Mouse (Mus musculus) heart, adult 18-20 months (tissue): ENCODE results near the gene Sash1. TPM values are rescaled to one million over a fixed set of nuclear protein-coding genes. Genes with fewer than 3 reads are reported as not detected.
"Not testable (repeated sequence)": the region's sequence is repeated elsewhere in the genome, so short reads cannot be mapped to it uniquely, and the experiment has no call there.

ENCODE experiments used
- DNase-seq, 2 experiments: peaks; one replicate each; pipeline ENCODE4 v3.0.0; 2021 to 2022; ENCODE audit warnings: mixed read lengths in 1 of 2
- total RNA-seq, 2 experiments: library from RNA; stranded (reverse); gene quantifications; 2 replicates each; pipeline ENCODE4 v1.2.3; 2021

Gene Sash1
- total RNA-seq, 2 experiments from 2014 or later = 29.7 to 31.8 TPM

- DNase-seq = peak; percentile 66 to 70
Measured at GRCm38 (mm10) chr10:8756604-8757354, 129.1 kb downstream of the Sash1 start.

GRCm38 (mm10) chr10:8753377-8753776 lies 132.5 kb downstream of the Sash1 start:
- DNase-seq = no peak

- peak; percentile 74 to 91 for DNase-seq
Measured at GRCm38 (mm10) chr10:8752436-8752835, 133.4 kb downstream of the Sash1 start.

GRCm38 (mm10) chr10:8749537-8749936 lies 136.3 kb downstream of the Sash1 start:
- DNase-seq = no peak

GRCm38 (mm10) chr10:8747450-8748212 lies 138.2 kb downstream of the Sash1 start:
- DNase-seq = no peak

GRCm38 (mm10) chr10:8746082-8746696 lies 139.7 kb downstream of the Sash1 start:
- no peak for DNase-seq

GRCm38 (mm10) chr10:8742872-8743271 lies 143.0 kb downstream of the Sash1 start:
- peak; percentile 71 to 83 for DNase-seq

- DNase-seq = no peak
Measured at GRCm38 (mm10) chr10:8741505-8741904, 144.4 kb downstream of the Sash1 start.

GRCm38 (mm10) chr10:8740797-8741196 lies 145.1 kb downstream of the Sash1 start:
- no peak for DNase-seq

- peak; percentile 40 to 42 for DNase-seq
Measured at GRCm38 (mm10) chr10:8729387-8730337, 156.2 kb downstream of the Sash1 start.

GRCm38 (mm10) chr10:8719345-8719744 lies 166.5 kb downstream of the Sash1 start:
- no peak for DNase-seq

GRCm38 (mm10) chr10:8718831-8719230 lies 167.0 kb downstream of the Sash1 start:
- no peak for DNase-seq

GRCm38 (mm10) chr10:8717171-8717570 lies 168.7 kb downstream of the Sash1 start:
- DNase-seq = no peak

GRCm38 (mm10) chr10:8715679-8716284 lies 170.1 kb downstream of the Sash1 start:
- peak; percentile 62 to 84 for DNase-seq

- DNase-seq = not testable (repeated sequence)
Measured at GRCm38 (mm10) chr10:8696636-8697035, 189.2 kb downstream of the Sash1 start.

GRCm38 (mm10) chr10:8693996-8694500 lies 191.8 kb downstream of the Sash1 start:
- DNase-seq = no peak

- no peak for DNase-seq
Measured at GRCm38 (mm10) chr10:8693561-8693960, 192.3 kb downstream of the Sash1 start.

- no peak for DNase-seq
Measured at GRCm38 (mm10) chr10:8692531-8692930, 193.3 kb downstream of the Sash1 start.

GRCm38 (mm10) chr10:8686219-8686618 lies 199.7 kb downstream of the Sash1 start:
- DNase-seq = no peak

- DNase-seq = no peak
Measured at GRCm38 (mm10) chr10:8685269-8685668, 200.6 kb downstream of the Sash1 start.

- peak; percentile 29 to 74 for DNase-seq
Measured at GRCm38 (mm10) chr10:8682900-8683299, 203.0 kb downstream of the Sash1 start.
